ENCODE assay signal across 8 mouse cellular contexts in genomic region chrX:93286291-93286893, GRCm38 (mm10). TPM values are rescaled to one million over a fixed set of nuclear protein-coding genes. Genes with fewer than 3 reads are reported as not detected.
A peak's percentile ranks its signal among the peaks of the same experiment; 100 is the strongest.
DNase-seq lines count a peak whose midpoint lies in the region; ATAC-seq and TF ChIP-seq lines count a peak whose summit lies in the region.

Arx (plus strand) TSS chrX:93286445.

- H3K4me2 ChIP-seq in forebrain, embryonic 11.5 days (ENCODE audit: low read depth, low read length, severe bottlenecking): peak within 1 kb of the TSS; percentile 42
- no peak within 1 kb of the TSS; the same call in 1 of the 2 replicates for H3K4me2 ChIP-seq in hindbrain, embryonic 11.5 days (replicated peaks; ENCODE audit: low read depth, low read length)

- WGBS in spleen, adult 2 months: 35% methylated on average over 31 of the region's 31 CpGs
- WGBS in forebrain, embryonic 11.5 days: 12% methylated on average over 31 of the region's 31 CpGs
- WGBS in hindbrain, embryonic 11.5 days: 18% methylated on average over 30 of the region's 31 CpGs

- no peak for TF ChIP-seq POLR2A in spleen, adult 2 months (IDR thresholded peaks at IDR 0.05; ENCODE audit: low read depth, low read length)

- no peak within 1 kb of the TSS for H3K4me3 ChIP-seq in spleen, adult 2 months (ENCODE audit: extremely low read depth, insufficient read depth, insufficient read length)
- H3K4me3 ChIP-seq in forebrain, embryonic 11.5 days (ENCODE audit: low read depth, low read length): peak within 1 kb of the TSS; percentile 58
- 0 out of 2 replicates have a peak within 1 kb of the TSS, but pooled peaks have one; percentile 12 for H3K4me3 ChIP-seq in hindbrain, embryonic 11.5 days (ENCODE audit: low read depth, low read length)

- no peaks in the 10 kb centered on the region for H3K9me3 ChIP-seq in forebrain, embryonic 11.5 days (ENCODE audit: control insufficient read depth, low read length)
- no peaks in the 10 kb centered on the region for H3K9me3 ChIP-seq in hindbrain, embryonic 11.5 days (ENCODE audit: control insufficient read depth, low read length)

- no peaks in the 10 kb centered on the region for H3K36me3 ChIP-seq in spleen, adult 2 months (ENCODE audit: control insufficient read depth, insufficient read depth, low read length)
- no peaks in the 10 kb centered on the region for H3K36me3 ChIP-seq in forebrain, embryonic 11.5 days (ENCODE audit: control insufficient read depth, insufficient read depth, low read length)
- no peaks in the 10 kb centered on the region for H3K36me3 ChIP-seq in hindbrain, embryonic 11.5 days (ENCODE audit: control insufficient read depth, insufficient read depth, low read length)

- H3K27ac ChIP-seq in spleen, adult 2 months (ENCODE audit: insufficient read depth, low read length): no peak within 1 kb of the TSS
- peak within 1 kb of the TSS; percentile 50; the same call in 1 of the 2 replicates for H3K27ac ChIP-seq in forebrain, embryonic 11.5 days (ENCODE audit: low read depth, low read length)
- H3K27ac ChIP-seq in hindbrain, embryonic 11.5 days (ENCODE audit: low read depth, low read length): no peak within 1 kb of the TSS

- H3K4me1 ChIP-seq in spleen, adult 2 months (ENCODE audit: control insufficient read depth, insufficient read depth, insufficient read length): peaks cover 5% of the 10 kb centered on the region
- H3K4me1 ChIP-seq in forebrain, embryonic 11.5 days (replicated peaks; ENCODE audit: control insufficient read depth, insufficient read depth, low read length): no peaks in the 10 kb centered on the region
- H3K4me1 ChIP-seq in hindbrain, embryonic 11.5 days (replicated peaks; ENCODE audit: control insufficient read depth, insufficient read depth, low read length): no peaks in the 10 kb centered on the region

- H3K9ac ChIP-seq in forebrain, embryonic 11.5 days (ENCODE audit: low read length): peak within 1 kb of the TSS; percentile 80
- H3K9ac ChIP-seq in hindbrain, embryonic 11.5 days (ENCODE audit: low read depth, low read length): no peak within 1 kb of the TSS

- peak; percentile 9 to 49 for DNase-seq in spleen, adult 2 months (ENCODE audit: low read depth in 1 of 2, low spot score in 2 of 2)
- no peak for DNase-seq in spleen, adult 12 weeks (ENCODE audit: low spot score)
- DNase-seq in forebrain, embryonic 11.5 days (ENCODE audit: low spot score): peak; percentile 89
- peak; percentile 80 for DNase-seq in hindbrain, embryonic 11.5 days (ENCODE audit: low spot score)
- DNase-seq in layer of hippocampus, postnatal 36 days: peak in 1 of 2 experiments; percentile 63
- peak; percentile 40 for DNase-seq in lung, postnatal 14 days
- peak; percentile 87 to 89 for DNase-seq in right cerebral cortex, postnatal 10 days (ENCODE audit: low spot score in 2 of 2)
- DNase-seq in MN1 (ENCODE audit: low spot score): no peak

- TF ChIP-seq CTCF in spleen, adult 2 months (IDR thresholded peaks at IDR 0.05; ENCODE audit: extremely low read depth, insufficient read depth, insufficient read length, insufficient replicate concordance): no peak

- ATAC-seq in forebrain, embryonic 11.5 days (replicated peaks; ENCODE audit: low FRiP score): peak; percentile 91
- peak; percentile 94 for ATAC-seq in hindbrain, embryonic 11.5 days (ENCODE audit: low FRiP score)

- H3K27me3 ChIP-seq in spleen, adult 2 months (ENCODE audit: control insufficient read depth, insufficient read depth, low read length): peaks cover 12% of the 10 kb centered on the region
- H3K27me3 ChIP-seq in forebrain, embryonic 11.5 days (ENCODE audit: control insufficient read depth, insufficient read depth, low read length): no peaks in the 10 kb centered on the region; the same call in 1 of the 2 replicates
- H3K27me3 ChIP-seq in hindbrain, embryonic 11.5 days (ENCODE audit: control insufficient read depth, insufficient read depth, low read length): peaks cover 76% of the 10 kb centered on the region

RNA-seq across cellular contexts. Expression of gene Arx, which starts in this region (rescaled TPM):
- not detected in 2 replicates for polyA plus RNA-seq in spleen, adult 2 months (2012; rRNA removed)
- 48.4 and 51.3 TPM in 2 replicates for polyA plus RNA-seq in forebrain, embryonic 11.5 days (2014; fragmentation: Nextera tagmentation; extraction: Ambion mirVana)
- polyA plus RNA-seq in hindbrain, embryonic 11.5 days (2014; fragmentation: Nextera tagmentation; extraction: Ambion mirVana): 1.3 and 2.0 TPM in 2 replicates
- total RNA-seq in layer of hippocampus, postnatal 36 days (2021): 10 to 100 TPM; 17.4 to 17.7 TPM

Comparison
In these comparisons a context has a peak if more than half of its experiments do, and no peak if none do; other contexts are left out.
1. RNA of gene Arx (polyA plus RNA-seq): 48.4 to 51.3 TPM in forebrain, embryonic 11.5 days; 1.3 to 2.0 TPM in hindbrain, embryonic 11.5 days and not detected in spleen, adult 2 months; every median in the first group is over 10 times any median in the second.
2. Peak in DNase-seq in spleen, adult 2 months; RNA of the gene not detected or under 1 TPM.
3. DNase-seq: peak in forebrain, embryonic 11.5 days (single experiment), hindbrain, embryonic 11.5 days (single experiment), lung, postnatal 14 days (single experiment) and right cerebral cortex, postnatal 10 days (2 of 2); none in spleen, adult 12 weeks (single experiment) and MN1 (single experiment).